Mouse (Mus musculus): ENCODE measurements around the gene Man2b1. TPM values are rescaled to one million over a fixed set of nuclear protein-coding genes. Genes with fewer than 3 reads are reported as not detected.

Man2b1 gene
- 18.0 and 18.7 TPM in 2 replicates for polyA plus RNA-seq (2016; fragmentation: Nextera tagmentation; extraction: Ambion mirVana)

- Histone ChIP-seq H3K9ac (peak within 1 kb of the TSS; percentile 74), H3K9me3 (no peaks in the 10 kb centered on the region), H3K4me3 (peak within 1 kb of the TSS; percentile 57), H3K27ac (no peak within 1 kb of the TSS), H3K4me2 (replicated peaks) (peak within 1 kb of the TSS; percentile 91), H3K36me3 (peaks cover 18% of the 10 kb centered on the region), H3K27me3 (replicated peaks) (no peaks in the 10 kb centered on the region), H3K4me1 (peaks cover 30% of the 10 kb centered on the region)
- peak; percentile 72 for ATAC-seq (ENCODE audit: low FRiP score, low read depth)
- 1% methylated on average over 30 of the region's 30 CpGs for WGBS
These were observed at the start of gene Man2b1 for GRCm38 (mm10) chr8:85083108-85083813. Gene Man2b1, plus strand, starts transcription at chr8:85083270.

GRCm38 (mm10) chr8:85033867-85034266 lies 49.2 kb upstream of the Man2b1 start:
- 60% methylated on average over 1 of the region's 1 CpGs for WGBS
- no peak overlapping the region for H3K4me2 ChIP-seq (replicated peaks)
- no peaks in the 10 kb centered on the region for H3K9me3 ChIP-seq
- H3K9ac ChIP-seq, result no peak overlapping the region
- H3K36me3 ChIP-seq, result peaks cover 46% of the 10 kb centered on the region
- H3K4me3 ChIP-seq, result no peak overlapping the region
- H3K27ac ChIP-seq, result no peak overlapping the region
- no peak for ATAC-seq (ENCODE audit: low FRiP score, low read depth)
- H3K4me1 ChIP-seq, result peaks cover 30% of the 10 kb centered on the region
- no peaks in the 10 kb centered on the region for H3K27me3 ChIP-seq (replicated peaks)

- Histone ChIP-seq H3K4me1 (peaks cover 30% of the 10 kb centered on the region), H3K27ac (no peak overlapping the region)
- WGBS, result 5% methylated on average over 13 of the region's 13 CpGs
These were observed 48.3 kb upstream of the Man2b1 start for GRCm38 (mm10) chr8:85034764-85035163.

GRCm38 (mm10) chr8:85035165-85035727 lies 47.8 kb upstream of the Man2b1 start:
- peaks cover 37% of the 10 kb centered on the region for H3K36me3 ChIP-seq
- H3K27ac ChIP-seq, result no peak overlapping the region
- H3K9me3 ChIP-seq, result no peaks in the 10 kb centered on the region
- peak overlapping the region; percentile 84 for H3K4me2 ChIP-seq (replicated peaks)
- H3K9ac ChIP-seq, result peak overlapping the region; percentile 69; the same call in 1 of the 2 replicates
- no peaks in the 10 kb centered on the region for H3K27me3 ChIP-seq (replicated peaks)
- 8% methylated on average over 12 of the region's 12 CpGs for WGBS
- no peak for ATAC-seq (ENCODE audit: low FRiP score, low read depth)
- H3K4me3 ChIP-seq, result peak overlapping the region; percentile 89
- H3K4me1 ChIP-seq, result peaks cover 30% of the 10 kb centered on the region

More at GRCm38 (mm10) chr8:85034764-85035163, 48.3 kb upstream of the Man2b1 start:
- H3K27me3 ChIP-seq (replicated peaks), result no peaks in the 10 kb centered on the region
- H3K9me3 ChIP-seq, result no peaks in the 10 kb centered on the region
- no peak overlapping the region for H3K9ac ChIP-seq
- peaks cover 39% of the 10 kb centered on the region for H3K36me3 ChIP-seq
- no peak for ATAC-seq (ENCODE audit: low FRiP score, low read depth)
- peak overlapping the region; percentile 84 for H3K4me2 ChIP-seq (replicated peaks)
- peak overlapping the region; percentile 89; the same call in 1 of the 2 replicates for H3K4me3 ChIP-seq

- Histone ChIP-seq H3K4me2 (replicated peaks) (peak overlapping the region; percentile 84), H3K27me3 (replicated peaks) (no peaks in the 10 kb centered on the region), H3K4me1 (peaks cover 30% of the 10 kb centered on the region), H3K9me3 (no peaks in the 10 kb centered on the region), H3K36me3 (peaks cover 38% of the 10 kb centered on the region), H3K4me3 (peak overlapping the region; percentile 89), H3K27ac (no peak overlapping the region), H3K9ac (peak overlapping the region; percentile 69)
- ATAC-seq (ENCODE audit: low FRiP score, low read depth), result no peak; the same call in 1 of the 2 replicates
- 2% methylated on average over 15 of the region's 15 CpGs for WGBS
These were observed 47.3 kb upstream of the Man2b1 start for GRCm38 (mm10) chr8:85035728-85036310.

GRCm38 (mm10) chr8:85036381-85036717 lies 46.7 kb upstream of the Man2b1 start:
- H3K36me3 ChIP-seq, result peaks cover 39% of the 10 kb centered on the region
- peaks cover 30% of the 10 kb centered on the region for H3K4me1 ChIP-seq
- peak; percentile 23 for ATAC-seq (ENCODE audit: low FRiP score, low read depth)
- peak overlapping the region; percentile 69 for H3K9ac ChIP-seq
- 0% methylated on average over 9 of the region's 9 CpGs for WGBS
- H3K27me3 ChIP-seq (replicated peaks), result no peaks in the 10 kb centered on the region
- H3K27ac ChIP-seq, result no peak overlapping the region
- H3K4me2 ChIP-seq (replicated peaks), result peak overlapping the region; percentile 84
- peak overlapping the region; percentile 89 for H3K4me3 ChIP-seq
- H3K9me3 ChIP-seq, result no peaks in the 10 kb centered on the region

- H3K4me3 ChIP-seq, result peak within 1 kb of the TSS; percentile 89
- H3K4me1 ChIP-seq, result peaks cover 30% of the 10 kb centered on the region
- H3K9me3 ChIP-seq, result no peaks in the 10 kb centered on the region
- H3K4me2 ChIP-seq (replicated peaks), result peak within 1 kb of the TSS; percentile 99
- under 1% methylated on average over 59 of the region's 59 CpGs for WGBS
- H3K27ac ChIP-seq, result peak within 1 kb of the TSS; percentile 98
- H3K27me3 ChIP-seq (replicated peaks), result no peaks in the 10 kb centered on the region
- peaks cover 39% of the 10 kb centered on the region for H3K36me3 ChIP-seq
- peak; percentile 92 for ATAC-seq (ENCODE audit: low FRiP score, low read depth)
- H3K9ac ChIP-seq, result peak within 1 kb of the TSS; percentile 95
These were observed 46.2 kb upstream of the Man2b1 start, which contains the start of gene Tnpo2 for GRCm38 (mm10) chr8:85036718-85037365. Gene Tnpo2, plus strand, starts transcription at chr8:85036915.

- WGBS, result under 1% methylated on average over 14 of the region's 14 CpGs
- H3K4me2 ChIP-seq (replicated peaks), result peak overlapping the region; percentile 99
- H3K27me3 ChIP-seq (replicated peaks), result no peaks in the 10 kb centered on the region
- peak; percentile 75 for ATAC-seq (ENCODE audit: low FRiP score, low read depth)
- H3K4me3 ChIP-seq, result peak overlapping the region; percentile 89
- H3K9me3 ChIP-seq, result no peaks in the 10 kb centered on the region
- H3K36me3 ChIP-seq, result peaks cover 39% of the 10 kb centered on the region
- H3K9ac ChIP-seq, result peak overlapping the region; percentile 95
- peak overlapping the region; percentile 98 for H3K27ac ChIP-seq
- peaks cover 30% of the 10 kb centered on the region for H3K4me1 ChIP-seq
These were observed 45.7 kb upstream of the Man2b1 start for GRCm38 (mm10) chr8:85037366-85037680.

GRCm38 (mm10) chr8:85037681-85038531 lies 45.2 kb upstream of the Man2b1 start:
- peaks cover 35% of the 10 kb centered on the region for H3K36me3 ChIP-seq
- H3K4me3 ChIP-seq, result peak overlapping the region; percentile 89
- peak overlapping the region; percentile 98 for H3K27ac ChIP-seq
- no peaks in the 10 kb centered on the region for H3K9me3 ChIP-seq
- H3K4me2 ChIP-seq (replicated peaks), result peak overlapping the region; percentile 99
- peaks cover 30% of the 10 kb centered on the region for H3K4me1 ChIP-seq
- WGBS, result under 1% methylated on average over 57 of the region's 57 CpGs
- no peaks in the 10 kb centered on the region for H3K27me3 ChIP-seq (replicated peaks)
- ATAC-seq (ENCODE audit: low FRiP score, low read depth), result no peak
- peak overlapping the region; percentile 95 for H3K9ac ChIP-seq

GRCm38 (mm10) chr8:85043619-85044018 lies 39.5 kb upstream of the Man2b1 start:
- peaks cover 80% of the 10 kb centered on the region for H3K36me3 ChIP-seq
- H3K9me3 ChIP-seq, result no peaks in the 10 kb centered on the region
- H3K27ac ChIP-seq, result no peak overlapping the region
- ATAC-seq (ENCODE audit: low FRiP score, low read depth), result no peak
- no peaks in the 10 kb centered on the region for H3K27me3 ChIP-seq (replicated peaks)
- no peak overlapping the region for H3K9ac ChIP-seq
- peaks cover 7% of the 10 kb centered on the region for H3K4me1 ChIP-seq
- 96% methylated on average over 6 of the region's 6 CpGs for WGBS
- H3K4me3 ChIP-seq, result no peak overlapping the region
- H3K4me2 ChIP-seq (replicated peaks), result no peak overlapping the region

GRCm38 (mm10) chr8:85057367-85057766 lies 25.7 kb upstream of the Man2b1 start:
- Histone ChIP-seq H3K36me3 (peaks cover 50% of the 10 kb centered on the region), H3K4me3 (no peak overlapping the region), H3K4me1 (peaks cover 17% of the 10 kb centered on the region), H3K27me3 (replicated peaks) (no peaks in the 10 kb centered on the region), H3K9ac (no peak overlapping the region), H3K9me3 (no peaks in the 10 kb centered on the region), H3K27ac (no peak overlapping the region), H3K4me2 (replicated peaks) (no peak overlapping the region)
- 84% methylated on average over 7 of the region's 7 CpGs for WGBS
- ATAC-seq (ENCODE audit: low FRiP score, low read depth), result no peak
